Mouse (Mus musculus) bone marrow, adult 2 months (tissue): ENCODE measurements around the gene Lrp1. TPM values are rescaled to one million over a fixed set of nuclear protein-coding genes. Genes with fewer than 3 reads are reported as not detected.
"Not testable (repeated sequence)": the region's sequence is repeated elsewhere in the genome, so short reads cannot be mapped to it uniquely, and the experiment has no call there.

Experiments
- H3K27ac ChIP-seq: fragments of 200-500 bp; 2 replicates; pipeline ENCODE4 v1.5.1; 2012; ENCODE audit warnings: low read depth, mild to moderate bottlenecking, control low read depth, inconsistent platforms, low read length; ENCODE audit not compliant: control insufficient read depth, poor library complexity, insufficient read depth
- H3K4me1 ChIP-seq: fragments of 200-500 bp; 2 replicates; pipeline ENCODE4 v1.6.1; 2011; ENCODE audit warnings: low read length; ENCODE audit not compliant: control insufficient read depth, insufficient read depth
- H3K4me3 ChIP-seq: fragments of 200-500 bp; replicated peaks from 2 replicates; pipeline ENCODE3; 2011; ENCODE audit warnings: mild to moderate bottlenecking, low read depth, low read length, control low read depth; ENCODE audit not compliant: control insufficient read depth
- CTCF ChIP-seq: fragments of 200-500 bp; IDR thresholded peaks from 2 replicates; pipeline ENCODE4 v1.5.1; 2011; ENCODE audit warnings: low read length, control low read depth; ENCODE audit not compliant: control insufficient read depth, insufficient read depth
- POLR2A ChIP-seq: fragments of 200-500 bp; IDR thresholded peaks from 2 replicates; pipeline ENCODE4 v1.6.1; 2011; ENCODE audit warnings: low read depth, mild to moderate bottlenecking, control low read depth, low read length, borderline replicate concordance; ENCODE audit not compliant: control insufficient read depth
- WGBS: fragments of 180-500 bp; shearing (Covaris S2); methylation state at CpG from one replicate; pipeline ENCODE4 v1.1.7; 2018; 5-methylcytosine and 5-hydroxymethylcytosine counted together
- polyA plus RNA-seq: library from polyadenylated mRNA; stranded (reverse); fragments of >200 nt; gene quantifications from 2 replicates; pipeline ENCODE4 v1.2.4, GENCODE M21; 2011; ENCODE audit warnings: low replicate concordance; ENCODE audit not compliant: missing spikeins, insufficient read depth, insufficient read length

Gene Lrp1
- polyA plus RNA-seq, 1 experiment = 48.3 TPM

DNA sequence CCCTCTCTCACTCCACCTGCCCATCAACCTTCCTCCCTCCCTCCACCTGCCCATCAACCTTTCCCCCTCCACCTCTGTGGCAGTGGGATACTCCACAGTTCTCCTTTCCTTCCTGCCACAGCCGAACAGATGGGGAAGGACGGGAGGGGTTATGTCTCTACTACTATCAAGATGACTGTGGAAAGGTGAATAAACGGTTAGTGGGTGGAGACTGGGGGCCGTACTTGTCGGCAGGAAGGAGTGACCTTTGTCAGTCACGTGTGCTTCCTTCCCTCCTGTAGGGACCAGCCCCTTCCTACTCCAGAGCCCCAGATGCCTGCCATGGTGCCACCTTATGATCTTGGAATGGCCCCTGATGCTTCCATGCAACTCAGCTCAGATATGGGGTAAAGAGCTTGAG, 37.1 kb upstream of the Lrp1 start:
- no peak overlapping the region for H3K27ac ChIP-seq
- no peak for TF ChIP-seq CTCF
- no peak for TF ChIP-seq POLR2A
- H3K4me3 ChIP-seq = no peak overlapping the region
- 15% methylated on average over 6 of the region's 6 CpGs for WGBS
- no peaks in the 10 kb centered on the region; the same call in 1 of the 2 replicates for H3K4me1 ChIP-seq

DNA sequence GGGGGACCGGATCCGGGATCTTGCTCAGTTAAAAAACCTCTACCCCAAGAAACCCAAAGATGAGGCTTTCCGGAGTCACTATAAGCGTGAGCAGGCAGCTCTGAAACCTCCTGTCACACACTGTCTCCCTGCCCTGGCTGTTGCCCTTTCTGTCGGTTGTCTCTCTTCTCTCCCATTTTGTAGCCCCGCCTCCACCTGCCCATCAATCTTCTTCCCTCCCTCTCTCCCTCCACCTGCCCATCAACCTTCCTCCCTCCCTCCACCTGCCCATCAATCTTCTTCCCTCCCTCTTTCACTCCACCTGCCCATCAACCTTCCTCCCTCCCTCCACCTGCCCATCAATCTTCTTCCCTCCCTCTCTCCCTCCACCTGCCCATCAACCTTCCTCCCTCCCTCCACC, 36.7 kb upstream of the Lrp1 start:
- H3K27ac ChIP-seq, H3K4me3 ChIP-seq, H3K4me1 ChIP-seq: not testable (repeated sequence)
- 83% methylated on average over 6 of the region's 6 CpGs for WGBS

DNA sequence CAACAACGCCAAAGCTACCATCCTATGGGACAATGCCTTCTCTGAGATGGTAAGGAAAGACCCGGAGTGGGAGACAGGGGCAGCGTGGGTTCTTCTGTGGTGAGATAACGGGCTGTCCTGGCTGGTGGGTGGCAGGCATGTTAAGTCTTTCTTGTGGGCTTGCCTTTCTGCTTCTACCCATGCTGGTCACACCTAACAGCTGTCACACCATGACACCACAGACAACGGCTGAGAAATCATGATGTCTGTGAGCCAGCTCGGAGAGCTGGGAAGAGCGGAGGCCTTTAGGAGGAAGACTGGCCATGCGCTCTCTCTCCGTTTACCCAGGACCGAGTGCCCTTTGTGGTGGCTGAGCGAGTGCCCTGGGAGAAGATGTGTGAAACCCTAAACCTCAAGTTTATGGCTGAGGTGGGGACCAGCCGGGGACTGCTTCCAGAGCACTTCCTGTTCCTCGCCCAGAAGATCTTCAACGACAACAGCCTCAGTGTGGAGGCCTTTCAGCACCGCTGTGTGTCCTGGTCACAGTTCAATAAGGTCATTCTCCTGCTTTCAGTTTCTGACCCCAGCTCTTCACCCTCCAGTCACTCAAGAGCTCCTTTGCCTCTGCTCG, 34.1 kb upstream of the Lrp1 start:
- Histone ChIP-seq H3K4me1 (no peaks in the 10 kb centered on the region; the same call in 1 of the 2 replicates), H3K4me3 (no peak overlapping the region), H3K27ac (no peak overlapping the region)
- WGBS = 35% methylated on average over 16 of the region's 16 CpGs
- TF ChIP-seq POLR2A = no peak
- TF ChIP-seq CTCF = no peak

DNA sequence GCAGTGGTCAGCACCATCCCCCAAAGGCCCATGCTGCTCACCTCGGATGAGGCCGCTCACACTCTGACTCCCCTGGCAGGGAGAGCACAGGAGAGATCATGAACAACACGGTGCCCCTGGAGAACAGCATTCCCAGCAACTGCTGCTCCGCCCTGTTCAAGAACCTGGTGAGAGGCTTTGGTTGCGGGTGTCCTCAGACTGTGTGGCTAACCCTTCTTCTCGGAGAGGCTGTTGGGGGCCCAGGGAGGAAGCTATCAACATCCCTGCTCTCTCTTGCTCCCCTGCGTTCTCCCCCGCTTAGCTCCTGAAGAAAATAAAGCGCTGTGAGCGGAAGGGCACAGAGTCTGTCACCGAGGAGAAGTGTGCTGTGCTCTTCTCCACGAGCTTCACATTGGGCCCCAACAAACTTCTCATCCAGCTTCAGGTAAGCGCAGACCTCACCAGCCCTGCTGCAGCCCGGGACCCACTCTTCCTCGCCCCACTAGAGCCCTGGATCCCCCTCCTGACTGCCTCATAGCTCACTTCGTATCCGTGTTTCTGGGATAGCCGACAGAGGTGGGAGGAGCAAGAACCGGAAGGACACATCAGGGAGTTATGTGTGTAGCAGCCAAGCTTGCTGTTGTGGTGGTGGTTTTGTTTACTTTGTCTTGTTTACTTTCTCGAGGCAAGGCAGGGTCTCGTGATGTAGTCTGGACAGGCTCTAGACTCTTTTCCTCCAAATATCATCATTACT, 32.1 kb upstream of the Lrp1 start:
- H3K4me1 ChIP-seq = no peaks in the 10 kb centered on the region; the same call in 1 of the 2 replicates
- TF ChIP-seq CTCF (no peak), POLR2A (no peak)
- H3K4me3 ChIP-seq = no peak overlapping the region
- H3K27ac ChIP-seq = no peak overlapping the region
- WGBS = 88% methylated on average over 21 of the region's 21 CpGs

DNA sequence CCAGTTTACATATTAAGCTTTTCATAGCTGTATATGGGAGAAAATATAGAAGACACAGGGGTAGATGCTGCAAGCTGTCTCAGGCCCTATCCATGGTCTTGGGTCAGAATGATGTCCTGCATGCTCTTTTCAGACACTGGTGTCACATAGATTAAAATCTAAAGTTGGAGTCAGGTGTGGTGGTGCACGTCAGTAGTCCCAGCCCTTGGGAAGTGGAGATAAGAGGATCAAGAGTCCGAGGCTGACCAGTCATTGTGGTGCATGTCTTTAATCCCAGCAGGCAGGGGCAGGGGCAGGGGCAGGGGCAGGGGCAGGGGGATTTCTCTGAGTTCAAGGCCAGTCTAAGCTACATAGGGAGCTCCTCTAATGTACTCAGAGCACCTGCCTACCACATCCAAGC, 24.8 kb upstream of the Lrp1 start:
- TF ChIP-seq CTCF (no peak), POLR2A (no peak)
- 77% methylated on average over 2 of the region's 2 CpGs for WGBS
- Histone ChIP-seq H3K27ac (no peak overlapping the region), H3K4me1 (peaks cover 2% of the 10 kb centered on the region; the same call in 1 of the 2 replicates), H3K4me3 (no peak overlapping the region)

DNA sequence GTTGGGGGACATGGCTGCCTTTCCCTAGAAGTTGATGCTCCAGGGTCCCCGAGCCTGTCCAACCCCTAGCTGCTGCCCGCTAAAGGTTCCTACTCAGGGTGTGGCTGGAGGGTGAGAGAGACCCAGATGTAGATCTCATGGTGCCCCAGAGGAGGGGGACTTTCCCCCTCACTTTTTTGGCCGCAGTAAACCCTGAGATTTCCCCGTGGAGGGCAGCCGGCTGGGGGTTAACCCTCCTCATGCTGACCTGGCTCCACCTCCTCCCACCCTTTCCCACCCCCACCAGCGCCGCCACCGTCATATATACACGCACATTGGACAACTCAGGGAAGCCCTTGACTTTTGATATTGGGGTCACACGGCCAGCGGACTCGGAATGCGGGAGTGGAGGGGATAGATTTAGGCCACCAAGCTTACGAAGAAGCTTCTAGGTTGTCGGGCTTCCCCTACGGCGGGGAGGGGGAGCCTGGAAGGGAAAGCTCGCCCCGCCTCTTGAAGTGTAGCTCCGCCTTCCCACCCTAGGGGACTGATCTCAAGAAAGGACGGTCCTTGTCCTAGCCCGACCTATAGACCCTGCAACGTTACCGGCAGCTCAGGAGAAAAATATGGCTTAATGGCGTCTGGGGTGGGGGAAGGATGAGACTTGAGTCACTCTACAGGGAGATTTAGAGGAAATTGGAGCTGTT, 22.7 kb upstream of the Lrp1 start:
- Histone ChIP-seq H3K4me3 (peak overlapping the region; percentile 92), H3K27ac (peak overlapping the region; percentile 98), H3K4me1 (peaks cover 4% of the 10 kb centered on the region; the same call in 1 of the 2 replicates)
- under 1% methylated on average over 25 of the region's 25 CpGs for WGBS
- TF ChIP-seq CTCF (no peak), POLR2A (0 out of 2 replicates have a peak, but pooled peaks have one; percentile 3)

DNA sequence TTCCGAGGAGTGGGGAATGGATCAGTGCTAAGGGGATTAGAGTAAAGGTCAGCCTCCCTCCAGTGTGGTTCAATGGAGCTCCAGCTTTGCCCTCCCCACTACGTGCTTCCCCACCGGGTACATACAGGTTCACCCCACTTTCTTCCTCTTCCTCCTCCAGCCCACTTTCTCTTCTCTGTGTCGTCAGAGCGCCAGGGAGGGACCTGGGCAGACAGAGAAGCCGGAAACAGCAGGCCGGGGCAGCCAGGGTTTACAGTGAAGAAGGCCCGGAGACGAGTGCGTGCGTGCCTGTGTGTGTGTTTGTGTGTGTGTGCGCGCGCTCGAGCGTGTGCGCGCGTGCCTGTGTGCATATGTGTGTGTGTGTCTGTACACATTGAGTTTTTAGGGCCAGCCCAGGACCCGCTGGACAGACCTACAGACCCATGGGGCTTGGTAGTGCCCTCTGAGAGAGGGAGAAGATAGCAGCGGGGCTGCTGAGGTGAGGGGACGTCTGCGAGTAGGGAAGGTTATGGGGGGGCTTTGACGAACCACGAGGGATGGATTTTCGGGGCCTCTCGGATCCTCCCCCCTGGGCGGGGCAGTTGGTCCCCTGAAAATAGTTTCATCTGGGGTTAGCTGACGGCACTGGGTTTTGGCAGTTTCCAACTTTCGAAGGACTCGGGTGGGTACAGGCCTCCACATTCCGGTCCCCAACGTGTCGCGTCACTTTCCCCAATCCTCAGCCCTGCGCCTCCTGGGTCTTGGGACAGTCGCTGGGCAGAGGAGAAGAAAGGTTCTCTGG, 22.0 kb upstream of the Lrp1 start, which contains the start of gene Stat6:
Gene Stat6, plus strand, starts transcription at position 215 of the 781 bp plus-strand sequence.
- H3K4me3 ChIP-seq = peak within 1 kb of the TSS; percentile 92
- TF ChIP-seq CTCF (no peak), POLR2A (peak; percentile 93)
- WGBS = under 1% methylated on average over 37 of the region's 37 CpGs
- H3K27ac ChIP-seq = peak within 1 kb of the TSS; percentile 98
- peaks cover 4% of the 10 kb centered on the region; the same call in 1 of the 2 replicates for H3K4me1 ChIP-seq
